Mouse (Mus musculus) stomach, embryonic 15.5 days (tissue): Measurements from ENCODE around the gene Rpl7a. TPM values are rescaled to one million over a fixed set of nuclear protein-coding genes. Genes with fewer than 3 reads are reported as not detected.

Experiments
- polyA plus RNA-seq: library from polyadenylated mRNA; unstranded; fragments of >200 nt; fragmentation: Nextera tagmentation; extraction: Ambion mirVana; gene quantifications from 2 replicates; pipeline ENCODE4 v1.2.1, GENCODE M21; 2015

Gene Rpl7a
- polyA plus RNA-seq, 1 experiment from 2014 or later: 494 TPM

Other genes starting within 250 kb of the Rpl7a start
- gene Lcn4, start 239.5 kb upstream of the Rpl7a start, polyA plus RNA-seq: not detected in 2 replicates
- gene Abo, start 45.8 kb upstream of the Rpl7a start, polyA plus RNA-seq: 0.12 and 0.17 TPM in 2 replicates
- 24.9 and 25.2 TPM in 2 replicates for gene Surf6, start 7.9 kb upstream of the Rpl7a start, polyA plus RNA-seq
- gene Med22, start 87 bp upstream of the Rpl7a start, polyA plus RNA-seq: 40.3 and 45.7 TPM in 2 replicates
- 40.4 and 40.8 TPM in 2 replicates for gene Surf2, start 5.6 kb downstream of the Rpl7a start, polyA plus RNA-seq
- 62.1 and 65.7 TPM in 2 replicates for gene Surf1, start 5.8 kb downstream of the Rpl7a start, polyA plus RNA-seq
- 212 and 245 TPM in 2 replicates for gene Surf4, start 23.2 kb downstream of the Rpl7a start, polyA plus RNA-seq
- 0.08 TPM in 1 of 2 replicates, not detected in the other for gene Stkld1, start 23.3 kb downstream of the Rpl7a start, polyA plus RNA-seq
- 40.0 and 44.6 TPM in 2 replicates for gene Rexo4, start 53.6 kb downstream of the Rpl7a start, polyA plus RNA-seq
- gene Adamts13, start 62.7 kb downstream of the Rpl7a start, polyA plus RNA-seq: 0.15 and 0.31 TPM in 2 replicates
- 61.6 and 65.4 TPM in 2 replicates for gene Cacfd1, start 99.2 kb downstream of the Rpl7a start, polyA plus RNA-seq
- gene Slc2a6, start 117.2 kb downstream of the Rpl7a start, polyA plus RNA-seq: 1.1 and 1.3 TPM in 2 replicates
- 0.28 and 1.3 TPM in 2 replicates for gene Mymk, start 161.4 kb downstream of the Rpl7a start, polyA plus RNA-seq
- 3.0 and 3.8 TPM in 2 replicates for gene Adamtsl2, start 168.6 kb downstream of the Rpl7a start, polyA plus RNA-seq
- 0.15 and 0.19 TPM in 2 replicates for gene Fam163b, start 231.7 kb downstream of the Rpl7a start, polyA plus RNA-seq